Mouse (Mus musculus) gastrocnemius, postnatal 4 days (tissue): ENCODE measurements around the gene Atg4a. TPM values are rescaled to one million over a fixed set of nuclear protein-coding genes. Genes with fewer than 3 reads are reported as not detected.
A peak's percentile ranks its signal among the peaks of the same experiment; 100 is the strongest.

Experiments
- DNase-seq, 2 experiments: peaks; one replicate each; pipeline ENCODE4 v3.0.0; 2021 to 2022; ENCODE audit warnings: low spot score in 2 of 2, mixed read lengths in 2 of 2
- long read RNA-seq, 2 experiments: library from polyadenylated mRNA; stranded (forward); transcript quantifications; one replicate each; pipeline ENCODE4 v2.0.0; 2021
- total RNA-seq, 2 experiments: library from RNA; stranded (reverse); gene quantifications; 2 replicates each; pipeline ENCODE4 v1.2.3; 2021

Atg4a gene
- 10 to 100 TPM; 32.1 to 39.5 TPM for total RNA-seq
- long read RNA-seq, experiment 1, transcript Atg4a-201 (13 exons, 2,202 nt): major isoform, 63 of 83 reads
- long read RNA-seq, experiment 1, partial matches to known transcripts: 11 of 83 reads
- long read RNA-seq, experiment 1, other reads (novel, unspliced or antisense): 7 of 83 reads
- long read RNA-seq, experiment 2, transcript Atg4a-201 (13 exons, 2,202 nt): major isoform, 81 of 95 reads
- long read RNA-seq, experiment 2, partial matches to known transcripts: 11 of 95 reads
- long read RNA-seq, experiment 2, other reads (novel, unspliced or antisense): 3 of 95 reads

DNA sequence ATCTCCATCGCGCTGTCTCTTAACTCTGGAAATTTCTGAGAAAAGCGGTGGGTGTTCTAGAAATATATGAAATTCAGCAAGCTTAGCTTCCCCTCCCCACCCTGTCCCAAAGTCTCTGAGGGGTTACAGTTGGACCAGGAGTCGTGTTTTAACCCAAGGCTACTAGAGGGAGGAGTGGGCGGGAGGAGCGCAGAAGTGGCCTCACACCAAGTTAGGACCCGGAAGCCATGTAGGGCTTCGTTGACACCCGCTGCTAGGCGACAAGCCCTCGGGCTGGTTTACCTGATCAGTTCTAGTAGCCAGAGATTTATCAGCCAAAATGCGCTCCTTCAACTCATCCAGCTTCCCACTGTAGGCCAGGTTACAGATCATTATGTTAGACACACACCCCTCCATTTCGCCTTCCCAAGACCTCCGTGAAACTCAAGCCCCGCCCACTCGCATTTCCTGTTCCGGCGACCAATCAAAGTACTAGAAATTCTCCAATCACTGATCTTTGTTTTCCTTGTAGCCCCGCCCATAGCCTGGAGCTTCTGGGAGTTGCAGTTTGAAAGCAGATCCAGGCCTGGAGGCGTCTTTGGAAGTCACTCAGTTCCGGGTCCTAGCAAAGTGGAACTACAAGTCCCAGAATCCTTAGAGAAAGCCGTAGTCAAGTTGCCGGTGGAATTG, at the start of gene Atg4a, which contains the start of gene Psmd10:
Gene Atg4a (plus strand): TSS at position 636 of the 669 bp plus-strand sequence.
Gene Psmd10 (minus strand): TSS at position 457 of the 669 bp plus-strand sequence.
- peak; percentile 64 to 87 for DNase-seq

- no peak for DNase-seq
Measured at GRCm38 (mm10) chrX:140907360-140907759, 49.3 kb upstream of the Atg4a start, which contains the start of gene Vsig1. TSS of gene Vsig1 (plus strand) at chrX:140907608.

DNA sequence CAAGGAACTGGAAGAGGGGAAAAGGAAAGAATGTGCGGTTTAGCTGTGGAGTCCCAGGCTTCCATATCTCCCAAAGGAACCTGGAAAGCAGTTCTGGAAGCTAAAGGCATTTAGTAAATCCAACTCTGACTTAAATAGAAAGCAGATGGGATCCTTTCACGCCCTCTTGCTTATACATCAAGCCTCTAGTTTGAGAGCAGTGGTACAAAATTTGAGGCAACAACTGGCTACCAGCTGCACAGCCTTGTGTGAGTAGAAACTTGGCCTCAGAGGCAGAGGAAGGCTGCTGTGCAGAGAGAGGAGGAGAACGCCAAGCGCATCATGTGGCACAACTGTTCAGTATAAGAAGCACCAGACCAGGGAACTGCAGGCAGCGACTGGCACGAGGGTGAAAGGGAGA, 35.4 kb upstream of the Atg4a start:
- DNase-seq: peak in 1 of 2 experiments; percentile 7

- no peak for DNase-seq
Measured at GRCm38 (mm10) chrX:140932066-140932465, 24.6 kb upstream of the Atg4a start.

- DNase-seq: no peak
Measured at GRCm38 (mm10) chrX:140933263-140933662, 23.4 kb upstream of the Atg4a start.

DNA sequence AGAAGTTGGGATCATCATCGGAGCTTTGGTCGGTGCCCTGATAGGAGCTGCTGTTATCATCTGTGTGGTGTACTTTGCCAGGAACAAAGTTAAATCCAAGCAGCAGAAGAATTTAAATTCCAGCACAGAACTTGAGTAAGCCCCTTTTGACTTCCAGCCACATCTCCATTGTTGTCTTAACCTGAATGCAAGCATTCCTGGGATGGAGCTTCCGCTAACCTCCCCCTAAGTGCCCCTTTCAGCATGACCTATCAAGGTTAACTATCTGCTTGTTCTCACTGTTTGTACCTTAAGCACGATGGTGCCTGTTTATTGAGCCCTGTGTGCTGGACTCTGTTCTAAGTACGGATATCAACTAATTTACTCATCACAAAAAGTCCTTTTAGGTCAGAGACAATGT, 20.4 kb upstream of the Atg4a start:
- DNase-seq: no peak

DNA sequence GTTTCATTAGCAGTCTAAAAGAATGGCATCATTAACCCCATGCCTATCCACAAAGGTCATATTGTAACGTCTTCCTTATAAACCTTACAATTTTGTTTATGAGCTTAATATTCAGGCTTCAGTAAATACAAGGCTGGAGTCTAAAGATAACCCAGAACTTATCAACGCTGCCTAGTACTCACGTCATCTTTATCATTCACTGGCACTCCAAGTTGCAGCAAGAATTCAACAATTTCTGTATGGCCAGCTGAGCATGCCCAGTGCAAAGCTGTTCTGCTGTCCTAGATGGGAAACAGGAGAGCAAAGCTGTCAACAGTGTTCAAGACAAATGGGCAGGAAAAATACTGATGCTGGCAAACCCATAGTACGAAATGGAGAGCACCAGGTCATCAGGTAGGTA, 3.1 kb upstream of the Atg4a start:
- DNase-seq: no peak

DNA sequence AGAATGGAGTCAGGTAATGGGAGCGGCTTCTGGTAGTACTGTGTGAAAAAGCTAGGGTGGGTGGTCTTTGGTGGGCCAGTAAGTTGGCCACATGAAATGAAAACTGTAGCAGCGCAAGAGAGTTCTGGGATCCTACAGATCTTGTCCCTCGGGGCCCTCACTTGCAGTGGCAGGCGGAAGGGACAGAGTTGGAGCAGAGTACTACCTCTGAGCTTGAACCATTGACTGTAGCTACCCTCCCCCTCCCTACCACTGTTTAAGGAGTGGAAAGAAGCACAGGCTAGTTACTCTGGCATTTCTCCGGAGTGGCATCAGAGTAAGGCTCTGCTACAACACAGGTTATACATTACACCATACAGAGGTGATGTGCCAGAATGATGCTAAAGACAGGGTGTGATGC, 252 bp downstream of the Atg4a start:
- DNase-seq: no peak

GRCm38 (mm10) chrX:140978943-140979342, 22.2 kb downstream of the Atg4a start:
- DNase-seq: no peak

DNA sequence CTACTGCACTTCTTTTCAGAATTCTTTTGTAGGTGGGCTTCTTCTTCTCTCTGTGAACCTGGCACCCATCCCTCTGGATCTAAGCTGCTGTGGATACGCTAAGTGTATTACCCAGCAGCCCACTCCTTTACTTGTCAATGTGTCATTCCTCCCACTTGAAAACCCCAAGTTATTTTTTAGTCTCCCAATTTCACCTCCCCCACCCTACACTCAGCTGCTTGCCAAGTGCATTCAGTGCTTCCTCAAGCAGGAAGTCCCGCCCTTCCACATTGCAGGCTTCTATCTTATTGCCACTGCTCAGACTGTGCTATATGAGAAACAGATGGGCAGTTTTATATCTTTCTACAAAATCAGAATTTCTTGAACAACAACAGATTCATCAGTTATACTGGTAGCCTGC, 22.8 kb downstream of the Atg4a start:
- peak in 1 of 2 experiments; percentile 22 for DNase-seq

- DNase-seq: no peak
Measured at GRCm38 (mm10) chrX:140980163-140980562, 23.5 kb downstream of the Atg4a start.

DNA sequence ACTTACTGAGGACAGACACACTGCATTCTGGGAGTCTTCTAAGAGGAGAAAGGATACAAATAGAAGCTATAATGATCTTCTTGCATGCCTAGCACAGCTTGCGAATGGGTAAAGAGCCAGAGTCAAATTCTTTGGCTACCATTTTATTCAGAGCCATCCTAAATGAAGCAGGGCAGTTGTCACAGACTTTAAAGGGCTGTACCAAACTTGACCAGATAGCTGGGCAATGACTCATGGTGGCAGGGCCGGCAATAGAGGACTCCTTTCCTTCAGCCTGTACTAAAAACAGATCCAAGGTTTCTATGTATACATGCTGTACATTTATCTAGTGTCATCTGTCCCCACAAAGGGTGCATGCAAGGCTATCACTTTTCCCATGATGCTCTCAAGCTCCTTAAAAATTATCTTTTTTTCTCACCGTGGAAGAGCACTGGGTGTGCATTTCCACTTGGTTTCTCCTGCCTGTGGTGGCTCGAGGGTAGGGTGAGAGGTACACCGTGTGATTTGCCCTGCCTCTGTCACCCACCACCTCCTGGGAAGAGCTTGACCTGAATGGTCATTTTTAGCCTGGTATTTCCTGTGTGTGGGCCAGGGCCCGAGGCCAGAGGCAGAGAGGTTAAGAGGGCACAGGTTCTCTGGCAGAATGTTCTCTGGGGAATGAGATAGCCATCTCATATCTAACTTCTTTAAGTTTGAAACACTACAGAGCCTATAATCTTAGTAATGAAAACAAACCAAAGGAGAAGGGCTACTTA, 26.7 kb downstream of the Atg4a start:
- DNase-seq: no peak

DNA sequence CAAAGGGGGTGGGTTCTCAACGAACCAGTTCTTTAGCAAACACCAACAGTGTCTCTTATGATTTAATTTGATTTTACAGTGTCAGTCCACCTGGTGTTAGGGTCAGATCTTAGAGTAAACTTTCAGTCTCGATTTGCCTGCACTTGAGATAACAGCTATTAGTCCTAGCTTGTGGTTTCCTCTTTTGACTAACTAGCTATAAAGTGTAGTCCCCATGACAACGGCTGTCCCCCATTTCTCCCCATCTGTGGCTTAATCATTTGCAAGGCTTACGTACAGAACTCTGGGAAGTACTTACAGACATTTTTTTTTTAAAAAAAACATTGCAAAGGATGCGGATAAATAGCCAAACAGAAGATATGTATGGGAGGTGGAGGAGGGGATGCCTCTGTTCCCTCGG, 28.1 kb downstream of the Atg4a start:
- no peak for DNase-seq

GRCm38 (mm10) chrX:140985256-140985655, 28.5 kb downstream of the Atg4a start:
- no peak for DNase-seq

- DNase-seq: no peak
Measured at GRCm38 (mm10) chrX:140996909-140997516, 40.3 kb downstream of the Atg4a start.

DNA sequence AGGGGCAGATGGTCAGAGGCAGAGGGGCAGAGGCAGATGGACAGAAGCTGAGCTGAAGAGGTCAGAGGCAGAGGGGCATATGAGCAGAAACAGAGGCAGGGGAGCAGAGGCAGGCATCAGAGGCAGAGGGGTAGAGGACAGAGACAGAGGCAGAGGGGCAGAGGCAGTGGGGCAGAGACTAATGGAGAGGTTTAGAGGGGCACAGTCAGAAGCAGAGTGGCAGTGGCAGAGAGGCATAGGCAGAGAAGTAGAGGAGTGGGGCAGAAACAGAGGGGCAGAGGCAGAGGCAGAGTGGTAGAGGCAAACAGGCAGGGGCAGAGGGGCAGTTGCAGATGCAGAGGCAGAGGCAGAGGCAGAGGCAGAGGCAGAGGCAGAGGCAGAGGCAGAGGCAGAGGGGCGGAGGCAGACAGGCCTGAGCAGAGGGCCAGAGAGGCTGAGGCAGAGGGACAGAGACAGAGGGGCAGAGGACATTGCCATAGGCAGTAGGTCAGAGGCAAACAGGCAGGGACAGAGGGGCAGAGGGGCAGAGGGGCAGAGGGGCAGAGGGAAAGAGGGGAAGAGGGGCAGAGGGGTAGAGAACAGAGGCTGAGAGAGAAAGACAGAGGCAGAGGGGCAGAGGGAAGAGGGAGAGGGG, 41.3 kb downstream of the Atg4a start:
- no peak for DNase-seq

DNA sequence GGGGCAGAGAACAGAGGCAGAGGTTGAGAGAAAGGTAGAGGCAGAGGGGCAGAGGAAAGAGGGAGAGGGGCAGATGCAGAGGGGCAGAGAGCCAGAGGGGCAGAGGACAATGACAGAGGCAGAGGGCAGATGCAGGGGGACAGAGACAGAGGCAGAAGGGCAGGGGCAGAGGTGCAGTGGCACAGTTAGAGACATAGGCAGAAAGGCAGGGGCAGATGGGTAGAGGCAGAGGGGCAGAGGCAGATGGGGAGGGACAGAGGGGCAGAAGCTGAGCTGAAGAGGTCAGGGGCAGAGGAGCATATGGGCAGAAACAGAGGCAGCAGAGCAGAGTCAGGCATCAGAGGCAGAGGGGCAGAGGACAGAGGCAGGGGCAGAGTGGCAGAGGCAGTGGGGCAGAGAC, 42.2 kb downstream of the Atg4a start:
- no peak for DNase-seq

- DNase-seq: no peak
Measured at GRCm38 (mm10) chrX:141149705-141150104, 193.0 kb downstream of the Atg4a start.

DNA sequence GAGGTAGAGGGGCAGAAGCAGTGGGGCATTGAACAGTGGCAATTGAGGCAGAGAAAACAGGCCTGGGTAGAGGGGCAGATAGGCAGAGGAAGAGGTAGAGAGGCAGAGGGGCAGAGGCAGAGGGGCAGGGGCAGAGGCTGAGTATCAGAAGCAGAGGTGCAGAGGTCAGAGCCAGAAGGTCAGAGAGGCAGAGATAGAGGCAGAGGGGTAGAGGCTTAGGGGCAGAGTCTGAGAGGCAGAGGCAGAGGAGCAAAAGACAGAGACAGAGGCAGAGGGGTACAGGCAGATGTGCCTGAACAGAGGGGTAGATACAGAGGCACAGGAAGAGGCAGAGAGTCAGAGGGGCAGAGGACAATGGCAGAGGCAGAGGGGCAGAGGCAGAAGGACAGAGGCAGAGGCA, 193.6 kb downstream of the Atg4a start:
- DNase-seq: no peak

GRCm38 (mm10) chrX:141151182-141151581, 194.5 kb downstream of the Atg4a start:
- no peak for DNase-seq

GRCm38 (mm10) chrX:141156696-141157095, 200.0 kb downstream of the Atg4a start:
- no peak for DNase-seq
